Mouse (Mus musculus) embryo, embryonic 11 days (tissue): Measurements from ENCODE around the gene Crygb.
"Not testable (repeated sequence)": the region's sequence is repeated elsewhere in the genome, so short reads cannot be mapped to it uniquely, and the experiment has no call there.

Source experiments
- DNase-seq: peaks from one replicate; pipeline ENCODE4 v3.0.0-alpha.2; 2015

The Crygb gene

GRCm38 (mm10) chr1:65067842-65068241, 14.2 kb downstream of the Crygb start:
- no peak for DNase-seq

GRCm38 (mm10) chr1:65064201-65064600, 17.9 kb downstream of the Crygb start:
- DNase-seq, result no peak

GRCm38 (mm10) chr1:65063352-65063751, 18.7 kb downstream of the Crygb start, which contains the start of gene Crygd:
TSS of gene Crygd (minus strand) at chr1:65063452.
- no peak for DNase-seq

GRCm38 (mm10) chr1:65052140-65052539, 29.9 kb downstream of the Crygb start:
- DNase-seq, result no peak

GRCm38 (mm10) chr1:65051696-65052095, 30.4 kb downstream of the Crygb start:
- DNase-seq, result no peak

GRCm38 (mm10) chr1:65050952-65051351, 31.1 kb downstream of the Crygb start, which contains the start of gene Cryge:
TSS of gene Cryge (minus strand) at chr1:65051149.
- not testable (repeated sequence) for DNase-seq

- DNase-seq, result no peak
Observed at GRCm38 (mm10) chr1:65048781-65049180, 33.3 kb downstream of the Crygb start.

GRCm38 (mm10) chr1:65046401-65047109, 35.5 kb downstream of the Crygb start:
- DNase-seq, result peak; percentile 68

- DNase-seq, result no peak
Observed at GRCm38 (mm10) chr1:65043433-65043832, 38.7 kb downstream of the Crygb start.

- no peak for DNase-seq
Observed at GRCm38 (mm10) chr1:65041837-65042236, 40.3 kb downstream of the Crygb start.

- no peak for DNase-seq
Observed at GRCm38 (mm10) chr1:65040806-65041205, 41.3 kb downstream of the Crygb start.

- no peak for DNase-seq
Observed at GRCm38 (mm10) chr1:65039679-65040078, 42.4 kb downstream of the Crygb start.

- DNase-seq, result no peak
Observed at GRCm38 (mm10) chr1:65037542-65037941, 44.5 kb downstream of the Crygb start.

GRCm38 (mm10) chr1:65035513-65035912, 46.6 kb downstream of the Crygb start:
- no peak for DNase-seq

- DNase-seq, result no peak
Observed at GRCm38 (mm10) chr1:65032641-65033040, 49.4 kb downstream of the Crygb start, which contains the start of gene Akr1cl. TSS of gene Akr1cl (minus strand) at chr1:65032759.
